Mouse (Mus musculus): ENCODE measurements at regions not wholly inside any gene's neighbourhood (a gene's known extent, or its start where the extent isn't known, plus 50 kb on each side); places are given as distances from the start of the nearest gene placed in this dataset.

GRCm38 (mm10) chr10:125586489-125587147 is 197.4 kb upstream of the Slc16a7 start:
- H3K4me1 ChIP-seq (ENCODE audit: control insufficient read depth, insufficient read depth, low read length) = no peaks in the 10 kb centered on the region
- H3K4me3 ChIP-seq (replicated peaks; ENCODE audit: control insufficient read depth, low read depth, low read length) = no peak overlapping the region
- TF ChIP-seq POLR2A (IDR thresholded peaks at IDR 0.05; ENCODE audit: borderline replicate concordance, control insufficient read depth, low read depth, low read length) = no peak
- no peak for TF ChIP-seq CTCF (IDR thresholded peaks at IDR 0.05; ENCODE audit: control insufficient read depth, insufficient read depth, low read length)
- WGBS = 61% methylated on average over 7 of the region's 7 CpGs
- H3K27ac ChIP-seq (ENCODE audit: control insufficient read depth, insufficient read depth, low read depth, low read length, poor library complexity) = no peak overlapping the region

- Histone ChIP-seq H3K4me1 (ENCODE audit: control insufficient read depth, insufficient read depth, low read length) (no peaks in the 10 kb centered on the region), H3K4me3 (replicated peaks; ENCODE audit: control insufficient read depth, low read depth, low read length) (no peak overlapping the region), H3K27ac (ENCODE audit: control insufficient read depth, insufficient read depth, low read depth, low read length, poor library complexity) (no peak overlapping the region)
- TF ChIP-seq POLR2A (IDR thresholded peaks at IDR 0.05; ENCODE audit: borderline replicate concordance, control insufficient read depth, low read depth, low read length) = no peak
- TF ChIP-seq CTCF (IDR thresholded peaks at IDR 0.05; ENCODE audit: control insufficient read depth, insufficient read depth, low read length) = no peak
- whole genome bisulfite sequencing = 77% methylated on average over 5 of the region's 5 CpGs
These were observed 203.7 kb upstream of the Slc16a7 start for GRCm38 (mm10) chr10:125593006-125593405.

GRCm38 (mm10) chr10:125607787-125608617 is 218.7 kb upstream of the Slc16a7 start:
- no peak overlapping the region for H3K4me3 ChIP-seq (replicated peaks; ENCODE audit: control insufficient read depth, low read depth, low read length)
- no peaks in the 10 kb centered on the region for H3K4me1 ChIP-seq (ENCODE audit: control insufficient read depth, insufficient read depth, low read length)
- H3K27ac ChIP-seq (ENCODE audit: control insufficient read depth, insufficient read depth, low read depth, low read length, poor library complexity) = no peak overlapping the region
- WGBS = 71% methylated on average over 10 of the region's 10 CpGs
- TF ChIP-seq CTCF (IDR thresholded peaks at IDR 0.05; ENCODE audit: control insufficient read depth, insufficient read depth, low read length) (no peak), POLR2A (IDR thresholded peaks at IDR 0.05; ENCODE audit: borderline replicate concordance, control insufficient read depth, low read depth, low read length) (no peak)

- TF ChIP-seq CTCF (IDR thresholded peaks at IDR 0.05; ENCODE audit: control insufficient read depth, insufficient read depth, low read length) (no peak), POLR2A (IDR thresholded peaks at IDR 0.05; ENCODE audit: borderline replicate concordance, control insufficient read depth, low read depth, low read length) (no peak)
- H3K27ac ChIP-seq (ENCODE audit: control insufficient read depth, insufficient read depth, low read depth, low read length, poor library complexity) = no peak overlapping the region
- no peaks in the 10 kb centered on the region for H3K4me1 ChIP-seq (ENCODE audit: control insufficient read depth, insufficient read depth, low read length)
- no peak overlapping the region for H3K4me3 ChIP-seq (replicated peaks; ENCODE audit: control insufficient read depth, low read depth, low read length)
- WGBS = 66% methylated on average over 5 of the region's 5 CpGs
These were observed 221.1 kb upstream of the Slc16a7 start for GRCm38 (mm10) chr10:125610353-125610752.

- Histone ChIP-seq H3K4me3 (replicated peaks; ENCODE audit: control insufficient read depth, low read depth, low read length) (no peak overlapping the region), H3K4me1 (ENCODE audit: control insufficient read depth, insufficient read depth, low read length) (no peaks in the 10 kb centered on the region), H3K27ac (ENCODE audit: control insufficient read depth, insufficient read depth, low read depth, low read length, poor library complexity) (no peak overlapping the region)
- TF ChIP-seq CTCF (IDR thresholded peaks at IDR 0.05; ENCODE audit: control insufficient read depth, insufficient read depth, low read length) (no peak), POLR2A (IDR thresholded peaks at IDR 0.05; ENCODE audit: borderline replicate concordance, control insufficient read depth, low read depth, low read length) (no peak)
- 86% methylated on average over 6 of the region's 6 CpGs for WGBS
These were observed 223.5 kb upstream of the Slc16a7 start for GRCm38 (mm10) chr10:125612773-125613172.

GRCm38 (mm10) chr10:125621376-125621775 is 232.1 kb upstream of the Slc16a7 start:
- H3K27ac ChIP-seq (ENCODE audit: control insufficient read depth, insufficient read depth, low read depth, low read length, poor library complexity) = no peak overlapping the region
- H3K4me1 ChIP-seq (ENCODE audit: control insufficient read depth, insufficient read depth, low read length) = no peaks in the 10 kb centered on the region
- TF ChIP-seq POLR2A (IDR thresholded peaks at IDR 0.05; ENCODE audit: borderline replicate concordance, control insufficient read depth, low read depth, low read length) (no peak), CTCF (IDR thresholded peaks at IDR 0.05; ENCODE audit: control insufficient read depth, insufficient read depth, low read length) (no peak)
- 78% methylated on average over 6 of the region's 6 CpGs for WGBS
- H3K4me3 ChIP-seq (replicated peaks; ENCODE audit: control insufficient read depth, low read depth, low read length) = no peak overlapping the region

- Histone ChIP-seq H3K4me3 (replicated peaks; ENCODE audit: control insufficient read depth, low read depth, low read length) (no peak overlapping the region), H3K4me1 (ENCODE audit: control insufficient read depth, insufficient read depth, low read length) (no peaks in the 10 kb centered on the region), H3K27ac (ENCODE audit: control insufficient read depth, insufficient read depth, low read depth, low read length, poor library complexity) (no peak overlapping the region)
- 55% methylated on average over 7 of the region's 7 CpGs for WGBS
- no peak for TF ChIP-seq POLR2A (IDR thresholded peaks at IDR 0.05; ENCODE audit: borderline replicate concordance, control insufficient read depth, low read depth, low read length)
- TF ChIP-seq CTCF (IDR thresholded peaks at IDR 0.05; ENCODE audit: control insufficient read depth, insufficient read depth, low read length) = no peak
These were observed 234.6 kb upstream of the Slc16a7 start for GRCm38 (mm10) chr10:125623836-125624235.

- no peak for TF ChIP-seq CTCF (IDR thresholded peaks at IDR 0.05; ENCODE audit: control insufficient read depth, insufficient read depth, low read length)
- TF ChIP-seq POLR2A (IDR thresholded peaks at IDR 0.05; ENCODE audit: borderline replicate concordance, control insufficient read depth, low read depth, low read length) = no peak
These were observed 278.6 kb upstream of the Slc16a7 start for GRCm38 (mm10) chr10:125667906-125668305.

More at GRCm38 (mm10) chr10:125667906-125668305, 278.6 kb upstream of the Slc16a7 start:
- Histone ChIP-seq H3K4me3 (replicated peaks; ENCODE audit: control insufficient read depth, low read depth, low read length) (no peak overlapping the region), H3K4me1 (ENCODE audit: control insufficient read depth, insufficient read depth, low read length) (no peaks in the 10 kb centered on the region), H3K27ac (ENCODE audit: control insufficient read depth, insufficient read depth, low read depth, low read length, poor library complexity) (no peak overlapping the region)
- 84% methylated on average over 4 of the region's 4 CpGs for WGBS
